Mouse (Mus musculus) lung, embryonic 15.5 days (tissue): ENCODE results near the gene Tbc1d1. TPM values are rescaled to one million over a fixed set of nuclear protein-coding genes. Genes with fewer than 3 reads are reported as not detected.

Source experiments
- ATAC-seq: fragments of 200-750 bp; cut with Nextera tagmentation; 2 replicates; pipeline ENCODE4 v1.8.0; 2017; ENCODE audit warnings: moderate number of reproducible peaks, borderline replicate concordance; ENCODE audit not compliant: low FRiP score, low TSS enrichment; ENCODE audit errors: extremely low read depth
- H3K27ac ChIP-seq: fragments of 300-500 bp; sonication (generic); 2 replicates; pipeline ENCODE4 v1.5.1; 2015; ENCODE audit warnings: moderate library complexity, mild to moderate bottlenecking, inconsistent platforms
- H3K27me3 ChIP-seq: fragments of 300-500 bp; sonication (generic); 2 replicates; pipeline ENCODE4 v1.6.1; 2015; ENCODE audit warnings: inconsistent platforms
- H3K36me3 ChIP-seq: fragments of 300-500 bp; sonication (generic); 2 replicates; pipeline ENCODE4 v1.6.1; 2015; ENCODE audit warnings: inconsistent platforms
- H3K4me1 ChIP-seq: fragments of 300-500 bp; sonication (generic); 2 replicates; pipeline ENCODE4 v1.6.1; 2015; ENCODE audit warnings: inconsistent platforms
- H3K4me2 ChIP-seq: fragments of 300-500 bp; sonication (generic); 2 replicates; pipeline ENCODE4 v1.6.1; 2015; ENCODE audit warnings: inconsistent platforms, mild to moderate bottlenecking, moderate library complexity
- H3K4me3 ChIP-seq: fragments of 300-500 bp; sonication (generic); 2 replicates; pipeline ENCODE4 v1.5.1; 2015; ENCODE audit warnings: mild to moderate bottlenecking, inconsistent platforms
- H3K9ac ChIP-seq: fragments of 300-500 bp; sonication (generic); 2 replicates; pipeline ENCODE4 v1.6.1; 2015; ENCODE audit warnings: inconsistent platforms
- H3K9me3 ChIP-seq: fragments of 300-500 bp; sonication (generic); 2 replicates; pipeline ENCODE4 v1.6.1; 2016; ENCODE audit warnings: inconsistent platforms
- WGBS: fragments of 180-500 bp; shearing (Covaris S2); methylation state at CpG from one replicate; pipeline ENCODE4 v1.1.7; 2015; 5-methylcytosine and 5-hydroxymethylcytosine counted together
- microRNA-seq: library from miRNA; unstranded; fragments of <30 nt; microRNA quantifications from one replicate; pipeline ENCODE4, GENCODE M21; 2016
- polyA plus RNA-seq: library from polyadenylated mRNA; unstranded; fragments of >200 nt; fragmentation: Nextera tagmentation; extraction: Ambion mirVana; gene quantifications from 2 replicates; pipeline ENCODE4 v1.2.1, GENCODE M21; 2015

Tbc1d1 gene
- polyA plus RNA-seq, 1 experiment from 2014 or later = 39.8 TPM

- no peak overlapping the region for H3K9ac ChIP-seq
- no peaks in the 10 kb centered on the region for H3K27me3 ChIP-seq
- H3K36me3 ChIP-seq = no peaks in the 10 kb centered on the region
- ATAC-seq = no peak
- H3K4me1 ChIP-seq = peaks cover 48% of the 10 kb centered on the region
- H3K4me3 ChIP-seq = no peak overlapping the region
- no peak overlapping the region for H3K27ac ChIP-seq
- 40% methylated on average over 4 of the region's 4 CpGs for WGBS
- H3K9me3 ChIP-seq = no peaks in the 10 kb centered on the region
- no peak overlapping the region for H3K4me2 ChIP-seq
Measured at GRCm38 (mm10) chr5:64383215-64383614, 227.1 kb downstream of the Tbc1d1 start.

DNA sequence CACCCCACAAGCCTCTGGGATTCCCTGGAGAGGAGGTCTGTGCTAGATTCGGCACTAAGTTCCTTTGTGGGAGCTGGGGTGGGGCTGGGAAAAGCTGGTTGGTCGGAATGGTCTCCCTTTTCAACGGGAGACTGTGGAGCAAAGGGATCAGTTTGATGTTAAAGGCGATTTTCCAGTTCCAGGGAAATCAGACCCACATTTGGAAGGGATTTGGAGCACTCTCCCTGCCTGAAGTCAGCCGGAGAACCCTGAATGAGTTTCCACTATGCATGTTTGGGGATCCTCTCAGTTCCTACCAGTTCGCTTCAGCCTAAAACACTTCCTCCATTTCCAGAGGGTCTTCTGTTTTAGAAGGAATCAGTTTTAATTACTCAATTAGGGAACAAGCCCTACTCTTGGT lies 228.4 kb downstream of the Tbc1d1 start:
- peaks cover 48% of the 10 kb centered on the region for H3K4me1 ChIP-seq

GRCm38 (mm10) chr5:64386996-64387395 lies 230.9 kb downstream of the Tbc1d1 start:
- Histone ChIP-seq H3K9me3 (no peaks in the 10 kb centered on the region), H3K27me3 (no peaks in the 10 kb centered on the region), H3K4me1 (peaks cover 49% of the 10 kb centered on the region), H3K4me2 (no peak overlapping the region), H3K9ac (no peak overlapping the region), H3K27ac (no peak overlapping the region), H3K36me3 (no peaks in the 10 kb centered on the region), H3K4me3 (no peak overlapping the region)
- 74% methylated on average over 3 of the region's 3 CpGs for WGBS
- ATAC-seq = no peak

More for the DNA sequence above, 228.4 kb downstream of the Tbc1d1 start:
- Histone ChIP-seq H3K36me3 (no peaks in the 10 kb centered on the region), H3K27me3 (no peaks in the 10 kb centered on the region), H3K4me2 (no peak overlapping the region), H3K9me3 (no peaks in the 10 kb centered on the region), H3K4me3 (no peak overlapping the region), H3K27ac (no peak overlapping the region), H3K9ac (no peak overlapping the region)
- no peak for ATAC-seq
- WGBS = 76% methylated on average over 6 of the region's 6 CpGs

- Histone ChIP-seq H3K9ac (no peak overlapping the region), H3K27me3 (no peaks in the 10 kb centered on the region), H3K36me3 (no peaks in the 10 kb centered on the region), H3K4me1 (peaks cover 43% of the 10 kb centered on the region), H3K4me3 (no peak overlapping the region), H3K4me2 (no peak overlapping the region), H3K9me3 (no peaks in the 10 kb centered on the region), H3K27ac (peak overlapping the region; percentile 16; the same call in 1 of the 2 replicates)
- ATAC-seq = peak; percentile 47; the same call in 1 of the 2 replicates
- WGBS = 10% methylated on average over 6 of the region's 6 CpGs
Measured at GRCm38 (mm10) chr5:64389202-64389929, 233.3 kb downstream of the Tbc1d1 start.

DNA sequence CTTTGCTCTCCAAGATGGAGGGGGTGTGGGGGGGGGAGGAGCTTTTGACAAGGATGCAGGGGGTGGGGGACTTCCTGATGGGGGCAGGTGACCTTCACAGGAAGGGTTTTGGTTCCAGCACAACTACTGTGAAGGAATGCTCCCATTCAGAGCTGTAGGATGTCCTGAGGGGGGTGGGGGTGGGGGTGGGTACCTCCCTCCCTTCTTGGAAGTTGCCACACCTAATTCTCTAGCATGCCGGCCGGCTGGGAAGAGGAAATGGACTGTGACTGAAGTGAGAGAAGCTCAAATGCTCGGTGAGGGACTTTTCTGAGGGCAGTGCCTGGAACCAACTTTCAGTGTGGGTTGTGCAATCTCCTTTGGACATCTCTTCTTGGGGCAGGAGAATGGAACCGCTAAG lies 235.2 kb downstream of the Tbc1d1 start:
- H3K4me1 ChIP-seq = peaks cover 43% of the 10 kb centered on the region
- H3K9ac ChIP-seq = no peak overlapping the region
- no peak overlapping the region for H3K4me3 ChIP-seq
- no peaks in the 10 kb centered on the region for H3K36me3 ChIP-seq
- no peak overlapping the region for H3K4me2 ChIP-seq
- H3K27ac ChIP-seq = peak overlapping the region; percentile 22
- ATAC-seq = no peak
- WGBS = 29% methylated on average over 4 of the region's 4 CpGs
- H3K9me3 ChIP-seq = no peaks in the 10 kb centered on the region
- H3K27me3 ChIP-seq = no peaks in the 10 kb centered on the region

DNA sequence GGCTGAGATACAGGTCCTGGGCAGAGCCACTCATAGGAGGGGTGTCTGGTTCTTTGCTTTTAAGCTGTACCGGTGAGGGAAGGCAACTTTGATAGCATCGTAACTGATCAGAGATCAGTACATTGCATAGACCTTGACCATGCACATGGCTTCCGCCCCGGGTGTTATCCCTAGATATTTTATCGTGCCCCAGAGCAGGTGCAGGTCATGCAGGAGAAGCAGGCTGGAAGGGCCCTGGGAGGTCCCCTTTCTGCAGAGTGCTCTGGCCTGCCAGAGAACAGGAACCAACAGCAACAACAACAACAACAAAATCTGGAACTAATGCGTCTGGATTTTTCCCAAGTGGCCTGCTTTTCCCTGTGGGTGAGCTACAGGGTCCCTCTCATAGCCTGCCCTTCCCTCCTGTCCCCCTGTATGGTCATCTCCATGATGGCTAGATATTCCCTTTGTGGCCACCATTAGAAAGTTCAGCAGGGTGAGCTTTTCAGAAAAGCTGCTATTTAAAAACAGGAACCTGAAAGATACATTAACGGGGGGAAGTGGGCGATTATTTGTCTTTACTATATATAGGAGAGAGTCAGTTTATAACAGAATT lies 236.4 kb downstream of the Tbc1d1 start:
- Histone ChIP-seq H3K9ac (no peak overlapping the region), H3K27ac (no peak overlapping the region; the same call in 1 of the 2 replicates), H3K9me3 (no peaks in the 10 kb centered on the region), H3K4me1 (peaks cover 43% of the 10 kb centered on the region), H3K36me3 (no peaks in the 10 kb centered on the region), H3K27me3 (no peaks in the 10 kb centered on the region), H3K4me3 (no peak overlapping the region), H3K4me2 (no peak overlapping the region)
- WGBS = 79% methylated on average over 8 of the region's 8 CpGs
- ATAC-seq = no peak

GRCm38 (mm10) chr5:64393530-64393929 lies 237.4 kb downstream of the Tbc1d1 start:
- Histone ChIP-seq H3K4me3 (no peak overlapping the region), H3K9ac (no peak overlapping the region), H3K4me2 (no peak overlapping the region), H3K9me3 (no peaks in the 10 kb centered on the region), H3K4me1 (peaks cover 40% of the 10 kb centered on the region), H3K27ac (0 out of 2 replicates have a peak overlapping the region, but pooled peaks have one; percentile 2), H3K27me3 (no peaks in the 10 kb centered on the region), H3K36me3 (no peaks in the 10 kb centered on the region)
- ATAC-seq = no peak
- WGBS = 65% methylated on average over 4 of the region's 4 CpGs

DNA sequence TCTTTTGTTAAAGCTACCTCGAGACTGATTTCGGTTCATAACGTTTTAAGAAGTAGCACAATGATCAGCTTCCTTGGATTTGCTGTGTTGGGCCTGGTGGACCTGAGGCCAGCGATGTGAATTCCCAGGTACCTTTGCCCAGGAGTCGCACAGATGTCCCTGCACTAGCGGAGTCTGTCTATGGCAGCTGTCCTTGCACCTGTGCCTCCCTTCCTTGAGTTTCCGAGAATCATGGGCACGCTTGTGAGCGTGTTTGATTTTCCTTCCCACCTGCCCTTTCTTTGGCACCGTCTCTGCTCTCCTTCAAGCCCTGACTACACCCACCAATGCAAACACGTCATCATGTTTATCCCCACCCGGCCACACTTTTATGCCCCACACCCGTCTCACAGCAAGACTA lies 242.1 kb downstream of the Tbc1d1 start:
- H3K4me3 ChIP-seq = no peak overlapping the region
- H3K4me2 ChIP-seq = no peak overlapping the region
- H3K27me3 ChIP-seq = no peaks in the 10 kb centered on the region
- no peak overlapping the region for H3K9ac ChIP-seq
- no peaks in the 10 kb centered on the region for H3K9me3 ChIP-seq
- no peaks in the 10 kb centered on the region for H3K36me3 ChIP-seq
- 0 out of 2 replicates have a peak, but pooled peaks cover 3% of the 10 kb centered on the region for H3K4me1 ChIP-seq
- 72% methylated on average over 13 of the region's 13 CpGs for WGBS
- no peak for ATAC-seq
- no peak overlapping the region for H3K27ac ChIP-seq

GRCm38 (mm10) chr5:64400742-64401141 lies 244.6 kb downstream of the Tbc1d1 start:
- Histone ChIP-seq H3K9me3 (no peaks in the 10 kb centered on the region), H3K4me1 (peaks cover 12% of the 10 kb centered on the region; the same call in 1 of the 2 replicates), H3K9ac (no peak overlapping the region), H3K27ac (no peak overlapping the region), H3K27me3 (no peaks in the 10 kb centered on the region), H3K36me3 (no peaks in the 10 kb centered on the region), H3K4me3 (no peak overlapping the region), H3K4me2 (no peak overlapping the region)
- ATAC-seq = no peak
- WGBS = 91% methylated on average over 4 of the region's 4 CpGs

Small RNA genes lying within 50 kb of the gene (microRNA-seq; reads per million reads assigned to microRNA genes)
- gene Gm22395 = not detected

Other genes starting within 250 kb of the Tbc1d1 start
- gene Rell1, start 187.4 kb upstream of the Tbc1d1 start, polyA plus RNA-seq = 28.2 and 29.3 TPM in 2 replicates
- gene Pgm2, start 63.4 kb upstream of the Tbc1d1 start, polyA plus RNA-seq = 41.1 and 41.9 TPM in 2 replicates